Mouse (Mus musculus) ZHBTc4 (cell line): Measurements from ENCODE around the gene Fasl.
A peak's percentile ranks its signal among the peaks of the same experiment; 100 is the strongest.

ENCODE experiments used
- DNase-seq: peaks from one replicate; pipeline ENCODE4 v3.0.0-alpha.2; 2011; ENCODE audit warnings: low read depth, low spot score

Gene Fasl

GRCm38 (mm10) chr1:161761556-161761955 is 26.7 kb downstream of the Fasl start:
- DNase-seq = no peak

GRCm38 (mm10) chr1:161756547-161756946 is 31.7 kb downstream of the Fasl start:
- DNase-seq = no peak

GRCm38 (mm10) chr1:161751311-161751710 is 37.0 kb downstream of the Fasl start:
- no peak for DNase-seq

GRCm38 (mm10) chr1:161750471-161751041 is 37.7 kb downstream of the Fasl start:
- DNase-seq = no peak

DNA sequence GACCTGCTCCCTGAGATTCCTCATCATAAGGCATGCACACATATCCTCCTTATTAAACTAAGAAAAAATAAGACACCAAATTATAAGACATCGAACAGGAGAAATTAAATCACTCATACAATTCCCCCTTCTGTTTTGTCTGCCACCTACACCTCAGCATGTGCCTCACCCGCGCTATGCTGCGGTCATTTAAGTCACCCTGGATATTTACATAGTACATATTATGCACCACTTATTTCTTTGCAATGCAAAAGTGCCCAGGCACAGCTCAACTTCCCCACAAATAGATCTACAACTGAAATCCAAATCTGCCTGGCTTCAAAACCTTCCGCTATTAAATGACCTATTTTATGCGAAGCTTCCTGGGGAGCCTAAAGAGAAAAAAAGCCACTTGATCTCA is 39.6 kb downstream of the Fasl start:
- DNase-seq = no peak

- peak; percentile 83 for DNase-seq
Observed at GRCm38 (mm10) chr1:161748138-161748537, 40.2 kb downstream of the Fasl start.

DNA sequence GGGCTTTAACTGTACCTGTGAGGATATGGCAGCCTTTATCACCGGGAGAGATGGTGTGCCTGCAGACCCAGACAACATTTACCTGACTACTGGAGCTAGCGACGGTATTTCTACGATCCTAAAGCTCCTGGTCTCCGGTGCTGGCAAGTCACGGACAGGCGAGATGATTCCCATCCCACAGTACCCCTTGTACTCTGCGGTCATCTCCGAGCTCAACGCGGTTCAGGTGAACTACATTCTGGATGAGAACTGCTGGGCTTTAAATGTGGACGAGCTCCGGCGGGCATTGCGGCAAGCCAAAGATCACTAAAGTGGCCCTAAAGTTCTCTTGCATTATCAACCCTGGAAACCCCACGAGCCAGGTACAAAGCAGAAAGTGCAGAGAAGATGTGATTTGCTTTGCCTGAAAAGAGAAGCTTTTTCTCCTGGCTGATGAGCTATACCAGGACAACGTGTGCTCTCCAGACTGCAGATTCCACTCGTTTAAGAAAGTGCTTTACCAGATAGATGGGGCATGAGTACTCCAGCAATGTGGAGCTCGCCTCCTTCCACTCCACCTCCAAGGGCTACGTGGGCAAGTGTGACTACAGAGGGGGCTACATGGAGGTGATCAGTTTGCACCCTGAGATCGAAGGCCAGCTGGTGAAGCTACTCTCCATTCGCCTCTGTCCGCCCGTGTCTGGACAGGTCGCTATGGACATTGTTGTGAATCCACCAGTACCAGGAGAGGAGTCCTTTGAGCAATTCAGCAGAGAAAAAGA is 41.6 kb downstream of the Fasl start:
- no peak for DNase-seq

DNA sequence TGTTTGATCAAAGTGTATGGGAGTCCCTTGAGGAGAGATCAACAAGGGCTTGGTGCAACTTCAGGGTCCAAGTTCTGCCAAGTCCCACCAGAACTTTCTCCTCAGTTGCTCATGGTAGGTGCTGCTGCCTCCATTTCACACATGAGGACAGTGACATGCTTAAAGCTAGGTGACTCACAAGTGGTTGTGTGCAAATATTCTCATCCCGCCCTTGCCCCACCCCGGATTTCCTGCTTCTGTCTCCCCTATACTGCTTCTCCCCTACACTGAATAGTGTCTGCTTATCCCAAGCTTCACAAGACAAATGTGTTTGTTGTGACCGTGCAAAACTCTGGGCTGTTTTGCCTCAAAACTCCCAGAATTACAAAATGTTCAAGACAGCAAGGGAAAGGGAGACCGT is 43.4 kb downstream of the Fasl start:
- no peak for DNase-seq

DNA sequence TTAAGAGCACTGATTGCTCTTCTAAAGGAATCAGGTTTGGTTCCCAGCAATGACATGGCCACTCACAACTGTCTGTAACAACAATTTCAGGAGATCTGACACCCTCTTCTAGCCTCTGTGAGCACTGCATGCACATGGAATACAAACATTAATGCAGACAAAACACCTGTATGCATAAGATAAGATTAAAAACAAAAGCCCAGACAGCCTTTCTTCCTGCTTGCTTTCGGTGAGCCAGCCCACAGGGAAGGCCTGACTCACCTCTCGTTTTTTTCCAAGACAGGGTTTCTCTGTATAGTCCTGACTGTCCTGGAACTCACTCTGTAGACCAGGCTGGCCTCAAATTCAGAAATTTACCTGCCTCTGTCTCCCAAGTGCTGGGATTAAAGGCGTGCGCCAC is 44.1 kb downstream of the Fasl start:
- DNase-seq = no peak

DNA sequence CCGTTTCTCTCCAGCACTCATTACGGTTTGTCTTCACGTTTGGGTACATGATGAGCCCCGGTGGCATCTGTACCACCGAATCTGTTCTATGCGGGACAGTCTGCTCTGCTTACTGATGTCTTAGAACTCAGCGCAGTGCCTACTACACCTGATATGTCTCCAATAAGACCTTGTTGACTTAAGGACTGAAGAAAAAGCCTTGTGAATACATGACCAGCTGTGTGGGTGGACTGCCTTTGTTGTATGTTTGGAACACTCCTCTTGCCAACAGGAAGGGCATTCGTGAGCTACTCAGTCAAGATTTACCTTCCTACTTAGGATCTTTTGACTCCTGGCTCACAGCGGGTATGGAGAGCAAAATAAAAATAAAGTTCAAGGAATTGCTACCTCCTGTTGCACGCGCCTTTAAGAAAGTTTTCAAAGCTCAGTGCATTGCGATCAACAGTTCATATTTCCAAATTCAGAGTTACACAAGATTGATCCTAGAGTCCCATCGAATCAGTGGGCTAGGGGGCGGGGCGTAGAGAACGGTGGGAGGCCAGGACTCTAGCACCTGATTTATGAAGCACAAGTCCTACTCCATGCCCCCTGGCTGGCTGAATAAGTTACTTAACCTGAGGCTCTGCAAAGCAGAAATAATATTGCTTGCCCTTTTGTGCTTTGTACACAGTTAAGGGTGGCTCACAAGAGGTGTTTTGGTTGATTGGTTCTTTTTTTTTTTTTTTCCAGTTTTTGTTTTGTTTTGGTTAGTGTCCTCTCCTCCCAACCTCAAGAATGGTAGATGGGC is 45.6 kb downstream of the Fasl start:
- no peak for DNase-seq

DNA sequence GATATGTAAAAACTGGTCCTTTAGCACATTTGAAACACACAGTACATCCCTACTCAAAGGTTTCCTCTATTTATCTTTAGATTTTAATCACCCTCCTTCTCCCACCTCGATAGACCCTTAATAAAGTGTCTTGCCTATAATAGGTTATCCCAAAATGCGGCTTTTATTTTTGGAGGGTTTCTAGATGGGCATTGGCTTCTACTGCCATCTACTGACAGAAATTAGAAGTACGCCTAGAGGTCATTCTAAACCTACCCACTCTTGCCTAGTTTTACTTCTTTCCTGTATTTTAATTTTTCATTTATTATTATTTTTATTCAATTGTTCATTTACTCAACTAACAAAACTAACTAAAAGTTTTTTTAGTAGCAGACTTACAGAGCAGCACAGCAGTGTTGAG is 51.4 kb downstream of the Fasl start:
- peak; percentile 26 for DNase-seq

- no peak for DNase-seq
Observed at GRCm38 (mm10) chr1:161736255-161736654, 52.0 kb downstream of the Fasl start.

DNA sequence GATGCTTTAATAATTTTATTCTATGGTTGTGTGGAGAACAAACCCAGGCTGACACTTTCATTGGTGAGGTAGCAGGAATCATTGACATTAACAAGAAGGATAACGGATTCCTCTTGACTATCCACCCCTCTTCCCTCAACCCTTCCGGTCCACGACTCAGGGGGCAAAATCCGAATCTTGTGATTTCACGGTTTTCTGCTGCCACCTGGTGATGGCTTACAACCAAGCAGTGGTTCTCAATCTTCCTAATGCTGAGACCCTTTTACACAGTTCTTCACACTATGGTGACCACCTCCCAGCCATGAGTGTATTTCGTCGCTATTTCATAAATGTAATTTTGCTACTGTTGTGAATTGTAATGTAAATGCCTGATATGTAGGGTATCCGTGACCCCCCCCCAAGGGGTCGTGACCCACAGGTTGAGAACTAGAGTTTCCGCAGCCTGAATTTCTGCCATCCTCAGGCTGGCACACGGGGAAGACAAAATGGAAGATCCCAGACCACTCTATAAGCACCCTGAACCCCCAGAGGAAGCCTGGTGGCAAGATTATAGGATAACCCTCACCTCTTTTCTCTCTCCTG is 52.7 kb downstream of the Fasl start:
- no peak for DNase-seq

DNA sequence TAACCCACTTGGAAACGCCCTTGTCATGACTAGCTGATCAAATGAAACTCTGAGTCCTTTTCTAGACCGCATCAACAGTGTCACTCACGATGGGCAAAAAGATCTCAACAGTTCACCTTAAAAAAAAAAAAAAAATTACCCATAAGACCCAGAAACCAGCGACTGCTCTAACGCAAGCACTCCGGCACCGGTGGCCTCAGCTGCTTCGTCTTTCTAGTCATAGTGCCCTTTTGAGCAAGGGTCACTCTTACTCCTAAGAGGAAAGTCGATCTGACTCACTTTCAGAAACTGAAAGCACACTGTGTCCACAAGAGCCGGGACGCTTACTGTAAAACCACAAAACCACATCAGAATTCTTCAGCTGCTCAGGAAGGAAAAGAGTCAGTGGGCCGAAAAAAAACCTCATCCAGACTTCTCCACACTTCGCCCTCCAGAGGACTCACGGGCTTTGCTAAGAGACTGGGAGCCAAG is 53.5 kb downstream of the Fasl start:
- no peak for DNase-seq

DNA sequence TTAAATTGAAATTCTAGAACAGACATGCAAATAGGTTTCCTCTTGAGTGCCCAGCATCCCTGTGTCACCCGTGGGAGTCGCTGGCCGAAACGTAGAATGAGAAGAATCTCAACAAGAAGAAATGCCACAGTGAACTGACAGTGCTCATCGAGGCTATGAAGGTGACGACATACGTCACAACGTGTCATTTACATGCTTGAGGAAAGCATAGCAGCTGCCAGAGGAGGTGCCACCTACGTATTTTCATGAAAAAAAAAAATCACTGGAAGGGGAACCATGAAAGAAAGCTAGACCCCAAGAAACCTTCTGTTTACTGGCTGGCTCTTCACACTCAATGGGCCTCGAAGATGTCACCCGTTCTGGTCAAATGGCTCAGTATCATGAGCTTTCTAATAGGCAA is 54.0 kb downstream of the Fasl start:
- DNase-seq = no peak
